Mouse (Mus musculus) right cerebral cortex, adult 2 months (tissue): Measurements from ENCODE around the gene C2cd2.

ENCODE experiments used
- DNase-seq, 2 experiments: peaks; one replicate each; pipeline ENCODE4 v3.0.0; 2021 to 2022; ENCODE audit warnings: low spot score in 2 of 2

Gene C2cd2

GRCm38 (mm10) chr16:97808881-97809280 lies 153.5 kb downstream of the C2cd2 start:
- DNase-seq = peak; percentile 40 to 46

GRCm38 (mm10) chr16:97805646-97806045 lies 156.8 kb downstream of the C2cd2 start:
- DNase-seq = peak in 1 of 2 experiments; percentile 8
